Mouse (Mus musculus): ENCODE data around the gene Ap1m2.

- TF ChIP-seq MAX (IDR thresholded peaks at IDR 0.05) (no peak), CTCF (IDR thresholded peaks at IDR 0.05; ENCODE audit: control insufficient read depth, insufficient read depth, insufficient read length) (no peak), CEBPB (IDR thresholded peaks at IDR 0.05; ENCODE audit: low read depth) (no peak), MYOD1 (IDR thresholded peaks at IDR 0.05; ENCODE audit: control insufficient read depth, insufficient read length, low read depth) (no peak)
These were observed 36.0 kb upstream of the Ap1m2 start for GRCm38 (mm10) chr9:21348152-21348551.
